Mouse (Mus musculus): ENCODE measurements around the gene Gm960.

GRCm38 (mm10) chr19:4697721-4698120 is 747 bp downstream of the Gm960 start:
- TF ChIP-seq CTCF (IDR thresholded peaks at IDR 0.05; ENCODE audit: control insufficient read depth, insufficient read depth, insufficient read length) (no peak), CEBPB (IDR thresholded peaks at IDR 0.05; ENCODE audit: low read depth) (no peak)
